Mouse (Mus musculus): ENCODE measurements around the gene Col4a1. TPM values are rescaled to one million over a fixed set of nuclear protein-coding genes. Genes with fewer than 3 reads are reported as not detected.

Col4a1 gene
- polyA plus RNA-seq, 1 experiment, result 14.8 TPM

- H3K4me1 ChIP-seq (ENCODE audit: control insufficient read depth, insufficient read depth, low read length), result peaks cover 10% of the 10 kb centered on the region
- no peak overlapping the region for H3K4me3 ChIP-seq (replicated peaks; ENCODE audit: insufficient read depth, low read depth, low read length)
- DNase-seq, result peak; percentile 53 to 76
- TF ChIP-seq POLR2A (IDR thresholded peaks at IDR 0.05; ENCODE audit: borderline replicate concordance, insufficient read depth, low read length), result no peak
- TF ChIP-seq CTCF (IDR thresholded peaks at IDR 0.05; ENCODE audit: borderline replicate concordance, insufficient read depth, low read depth, low read length), result no peak
- 54% methylated on average over 9 of the region's 9 CpGs for WGBS
- H3K27me3 ChIP-seq (ENCODE audit: control insufficient read depth, insufficient read depth, low read length), result no peaks in the 10 kb centered on the region
- H3K27ac ChIP-seq (ENCODE audit: insufficient read depth, low read length), result no peak overlapping the region
Observed at GRCm38 (mm10) chr8:11155579-11156318, 156.9 kb downstream of the Col4a1 start.

GRCm38 (mm10) chr8:11150268-11150667 is 162.4 kb downstream of the Col4a1 start:
- DNase-seq, result peak; percentile 43 to 66
- H3K4me1 ChIP-seq (ENCODE audit: control insufficient read depth, insufficient read depth, low read length), result peaks cover 19% of the 10 kb centered on the region
- no peak overlapping the region for H3K4me3 ChIP-seq (replicated peaks; ENCODE audit: insufficient read depth, low read depth, low read length)
- H3K27ac ChIP-seq (ENCODE audit: insufficient read depth, low read length), result no peak overlapping the region; the same call in 1 of the 2 replicates
- no peaks in the 10 kb centered on the region for H3K27me3 ChIP-seq (ENCODE audit: control insufficient read depth, insufficient read depth, low read length)
- WGBS, result 33% methylated on average over 3 of the region's 3 CpGs
- TF ChIP-seq POLR2A (IDR thresholded peaks at IDR 0.05; ENCODE audit: borderline replicate concordance, insufficient read depth, low read length) (no peak), CTCF (IDR thresholded peaks at IDR 0.05; ENCODE audit: borderline replicate concordance, insufficient read depth, low read depth, low read length) (no peak)

GRCm38 (mm10) chr8:11149201-11149810 is 163.3 kb downstream of the Col4a1 start:
- H3K4me1 ChIP-seq (ENCODE audit: control insufficient read depth, insufficient read depth, low read length), result peaks cover 19% of the 10 kb centered on the region
- no peak overlapping the region for H3K4me3 ChIP-seq (replicated peaks; ENCODE audit: insufficient read depth, low read depth, low read length)
- H3K27ac ChIP-seq (ENCODE audit: insufficient read depth, low read length), result peak overlapping the region; percentile 83
- 21% methylated on average over 9 of the region's 9 CpGs for WGBS
- TF ChIP-seq POLR2A (IDR thresholded peaks at IDR 0.05; ENCODE audit: borderline replicate concordance, insufficient read depth, low read length) (peak; percentile 19; the same call in 1 of the 2 replicates), CTCF (IDR thresholded peaks at IDR 0.05; ENCODE audit: borderline replicate concordance, insufficient read depth, low read depth, low read length) (no peak)
- H3K27me3 ChIP-seq (ENCODE audit: control insufficient read depth, insufficient read depth, low read length), result no peaks in the 10 kb centered on the region
- DNase-seq, result peak; percentile 72 to 91

GRCm38 (mm10) chr8:11148797-11149196 is 163.8 kb downstream of the Col4a1 start:
- H3K27ac ChIP-seq (ENCODE audit: insufficient read depth, low read length), result peak overlapping the region; percentile 79
- no peaks in the 10 kb centered on the region for H3K27me3 ChIP-seq (ENCODE audit: control insufficient read depth, insufficient read depth, low read length)
- H3K4me1 ChIP-seq (ENCODE audit: control insufficient read depth, insufficient read depth, low read length), result peaks cover 19% of the 10 kb centered on the region
- TF ChIP-seq CTCF (IDR thresholded peaks at IDR 0.05; ENCODE audit: borderline replicate concordance, insufficient read depth, low read depth, low read length), result no peak
- DNase-seq, result no peak
- H3K4me3 ChIP-seq (replicated peaks; ENCODE audit: insufficient read depth, low read depth, low read length), result no peak overlapping the region
- 43% methylated on average over 8 of the region's 8 CpGs for whole genome bisulfite sequencing

Other genes starting within 250 kb of the Col4a1 start
- gene Col4a2, start within 50 bp of the Col4a1 start, polyA plus RNA-seq (2012; rRNA removed), result 13.8 and 15.0 TPM in 2 replicates
- 0.62 and 1.1 TPM in 2 replicates for gene Rab20, start 165.9 kb upstream of the Col4a1 start, polyA plus RNA-seq (2012; rRNA removed)
- gene Naxd, start 184.7 kb upstream of the Col4a1 start, polyA plus RNA-seq (2012; rRNA removed), result 105 and 114 TPM in 2 replicates
- 27.4 and 27.6 TPM in 2 replicates for gene Cars2, start 238.0 kb upstream of the Col4a1 start, polyA plus RNA-seq (2012; rRNA removed)
- 39.2 and 42.2 TPM in 2 replicates for gene Ing1, start 242.7 kb upstream of the Col4a1 start, polyA plus RNA-seq (2012; rRNA removed)